Mouse (Mus musculus) adipocyte (in vitro differentiated cells): ENCODE results near the gene Msantd3.

Source experiments
- DNase-seq: peaks from one replicate; pipeline ENCODE4 v3.0.0-alpha.2; 2016; ENCODE audit warnings: low spot score

Msantd3 gene

GRCm38 (mm10) chr4:48555729-48556128 lies 16.0 kb downstream of the Msantd3 start:
- peak; percentile 67 for DNase-seq

GRCm38 (mm10) chr4:48559652-48560051 lies 19.9 kb downstream of the Msantd3 start:
- DNase-seq = peak; percentile 42

GRCm38 (mm10) chr4:48561824-48562223 lies 22.1 kb downstream of the Msantd3 start:
- DNase-seq = no peak

- no peak for DNase-seq
These were observed 25.2 kb downstream of the Msantd3 start for GRCm38 (mm10) chr4:48564962-48565361.

GRCm38 (mm10) chr4:48576361-48576760 lies 36.6 kb downstream of the Msantd3 start:
- no peak for DNase-seq

- DNase-seq = no peak
These were observed 38.1 kb downstream of the Msantd3 start for GRCm38 (mm10) chr4:48577831-48578230.

- peak; percentile 92 for DNase-seq
These were observed 38.7 kb downstream of the Msantd3 start for GRCm38 (mm10) chr4:48578399-48578798.

- DNase-seq = peak; percentile 33
These were observed 39.9 kb downstream of the Msantd3 start for GRCm38 (mm10) chr4:48579475-48580110.

GRCm38 (mm10) chr4:48581201-48581600 lies 41.5 kb downstream of the Msantd3 start:
- peak; percentile 46 for DNase-seq

- DNase-seq = no peak
These were observed 42.3 kb downstream of the Msantd3 start for GRCm38 (mm10) chr4:48581993-48582392.

- DNase-seq = no peak
These were observed 43.2 kb downstream of the Msantd3 start for GRCm38 (mm10) chr4:48582941-48583340.

GRCm38 (mm10) chr4:48584421-48585240 lies 44.9 kb downstream of the Msantd3 start, which contains the start of gene Tmeff1:
Gene Tmeff1 (plus strand): TSS chr4:48585174.
- peak; percentile 10 for DNase-seq

- peak; percentile 43 for DNase-seq
These were observed 45.7 kb downstream of the Msantd3 start for GRCm38 (mm10) chr4:48585241-48586098.

GRCm38 (mm10) chr4:48586099-48586821 lies 46.5 kb downstream of the Msantd3 start:
- DNase-seq = peak; percentile 61

GRCm38 (mm10) chr4:48587526-48587925 lies 47.8 kb downstream of the Msantd3 start:
- peak; percentile 23 for DNase-seq

GRCm38 (mm10) chr4:48588576-48588975 lies 48.8 kb downstream of the Msantd3 start:
- DNase-seq = no peak

- no peak for DNase-seq
These were observed 51.1 kb downstream of the Msantd3 start for GRCm38 (mm10) chr4:48590862-48591261.

GRCm38 (mm10) chr4:48591390-48591789 lies 51.7 kb downstream of the Msantd3 start:
- DNase-seq = no peak

GRCm38 (mm10) chr4:48592328-48592727 lies 52.6 kb downstream of the Msantd3 start:
- no peak for DNase-seq

- no peak for DNase-seq
These were observed 53.1 kb downstream of the Msantd3 start for GRCm38 (mm10) chr4:48592844-48593243.

GRCm38 (mm10) chr4:48596111-48596510 lies 56.4 kb downstream of the Msantd3 start:
- no peak for DNase-seq

- DNase-seq = no peak
These were observed 65.9 kb downstream of the Msantd3 start for GRCm38 (mm10) chr4:48605650-48606049.
